Mouse (Mus musculus): ENCODE results near the gene Ube2e2. TPM values are rescaled to one million over a fixed set of nuclear protein-coding genes. Genes with fewer than 3 reads are reported as not detected.

The Ube2e2 gene
- 1 to 10 TPM in 1 of 3 experiments, under 1 TPM in 2; 0.60 to 1.2 (median 0.93) TPM for polyA plus RNA-seq (2017; shearing (Covaris generic))

- ATAC-seq: no peak
Measured at GRCm38 (mm10) chr14:18893947-18894445, at the start of gene Ube2e2. TSS of gene Ube2e2 (minus strand) at chr14:18894267.

GRCm38 (mm10) chr14:18940068-18940467, 46.0 kb upstream of the Ube2e2 start:
- ATAC-seq: no peak

- ATAC-seq: no peak
Measured at GRCm38 (mm10) chr14:18903553-18903952, 9.5 kb upstream of the Ube2e2 start.

GRCm38 (mm10) chr14:18893121-18893946, 733 bp downstream of the Ube2e2 start:
- peak; percentile 71 for ATAC-seq

- no peak for ATAC-seq
Measured at GRCm38 (mm10) chr14:18889571-18889970, 4.5 kb downstream of the Ube2e2 start.

GRCm38 (mm10) chr14:18882493-18882892, 11.6 kb downstream of the Ube2e2 start:
- no peak for ATAC-seq

GRCm38 (mm10) chr14:18870716-18871115, 23.4 kb downstream of the Ube2e2 start:
- no peak for ATAC-seq

- ATAC-seq: no peak
Measured at GRCm38 (mm10) chr14:18828661-18829060, 65.4 kb downstream of the Ube2e2 start.

GRCm38 (mm10) chr14:18826753-18827152, 67.3 kb downstream of the Ube2e2 start:
- ATAC-seq: no peak

GRCm38 (mm10) chr14:18820713-18821112, 73.4 kb downstream of the Ube2e2 start:
- no peak for ATAC-seq

- ATAC-seq: no peak
Measured at GRCm38 (mm10) chr14:18796857-18797256, 97.2 kb downstream of the Ube2e2 start.

- ATAC-seq: no peak
Measured at GRCm38 (mm10) chr14:18795787-18796186, 98.3 kb downstream of the Ube2e2 start.

GRCm38 (mm10) chr14:18778993-18779675, 114.9 kb downstream of the Ube2e2 start:
- no peak for ATAC-seq

- no peak for ATAC-seq
Measured at GRCm38 (mm10) chr14:18778241-18778640, 115.8 kb downstream of the Ube2e2 start.

- ATAC-seq: no peak
Measured at GRCm38 (mm10) chr14:18776132-18776531, 117.9 kb downstream of the Ube2e2 start.

GRCm38 (mm10) chr14:18773724-18774123, 120.3 kb downstream of the Ube2e2 start:
- ATAC-seq: no peak

- no peak for ATAC-seq
Measured at GRCm38 (mm10) chr14:18759601-18760356, 134.3 kb downstream of the Ube2e2 start.

- ATAC-seq: no peak
Measured at GRCm38 (mm10) chr14:18758595-18759532, 135.2 kb downstream of the Ube2e2 start.

- no peak for ATAC-seq
Measured at GRCm38 (mm10) chr14:18758003-18758402, 136.1 kb downstream of the Ube2e2 start.

- no peak for ATAC-seq
Measured at GRCm38 (mm10) chr14:18755410-18755809, 138.7 kb downstream of the Ube2e2 start.

- no peak for ATAC-seq
Measured at GRCm38 (mm10) chr14:18754595-18754994, 139.5 kb downstream of the Ube2e2 start.

- ATAC-seq: no peak
Measured at GRCm38 (mm10) chr14:18754001-18754400, 140.1 kb downstream of the Ube2e2 start.
